Mouse (Mus musculus): Measurements from ENCODE around the gene Slc38a5.
"Not testable (repeated sequence)": the region's sequence is repeated elsewhere in the genome, so short reads cannot be mapped to it uniquely, and the experiment has no call there.

The Slc38a5 gene

DNA sequence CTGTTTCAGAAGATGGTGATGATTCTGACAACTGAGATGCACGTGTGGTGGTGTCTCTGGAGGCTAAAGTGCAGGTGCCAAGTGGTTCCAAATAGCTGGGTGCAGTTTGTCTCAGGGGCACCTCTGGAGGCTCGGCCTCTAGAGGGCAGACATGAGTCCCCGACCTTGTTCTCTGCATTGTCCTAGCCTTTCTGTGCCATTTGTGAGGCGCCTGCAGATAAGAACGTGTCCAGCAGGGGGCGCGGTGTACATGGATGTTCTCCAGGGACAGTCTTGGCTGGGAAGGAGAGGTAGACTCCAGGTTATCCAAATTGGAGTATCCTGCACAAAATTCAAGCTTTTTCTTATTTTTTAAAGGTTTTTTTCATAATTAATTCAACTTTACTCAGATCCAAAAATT lies 44.0 kb downstream of the Slc38a5 start:
- DNase-seq (ENCODE audit: low read depth, low spot score): not testable (repeated sequence)

DNA sequence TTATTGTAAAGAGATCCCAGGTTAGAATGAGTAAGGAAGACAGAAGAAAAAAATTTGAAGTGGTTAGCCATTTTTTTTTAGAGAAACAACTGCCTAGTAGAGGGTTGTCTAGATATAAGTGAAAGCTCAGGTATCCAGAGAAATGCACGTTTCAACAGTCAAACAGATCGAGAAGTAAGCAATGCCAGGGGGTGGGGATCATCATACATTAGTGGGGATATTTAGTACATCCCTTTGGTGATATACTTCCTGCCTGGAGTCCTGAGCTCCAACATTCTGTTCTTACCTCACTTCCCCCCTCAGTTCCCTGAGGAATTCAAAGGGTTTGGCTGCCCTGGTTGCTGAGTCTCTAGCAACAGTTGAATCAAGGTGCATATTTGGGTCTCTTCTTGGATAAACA lies 56.2 kb downstream of the Slc38a5 start, which contains the start of gene Ssxb10:
Ssxb10 (plus strand) TSS at position 301 of the 400 bp plus-strand sequence.
- no peak for DNase-seq (ENCODE audit: low read depth, low spot score)
